Comparison of ENCODE assay signal across 11 mouse cellular contexts in the genomic region with DNA sequence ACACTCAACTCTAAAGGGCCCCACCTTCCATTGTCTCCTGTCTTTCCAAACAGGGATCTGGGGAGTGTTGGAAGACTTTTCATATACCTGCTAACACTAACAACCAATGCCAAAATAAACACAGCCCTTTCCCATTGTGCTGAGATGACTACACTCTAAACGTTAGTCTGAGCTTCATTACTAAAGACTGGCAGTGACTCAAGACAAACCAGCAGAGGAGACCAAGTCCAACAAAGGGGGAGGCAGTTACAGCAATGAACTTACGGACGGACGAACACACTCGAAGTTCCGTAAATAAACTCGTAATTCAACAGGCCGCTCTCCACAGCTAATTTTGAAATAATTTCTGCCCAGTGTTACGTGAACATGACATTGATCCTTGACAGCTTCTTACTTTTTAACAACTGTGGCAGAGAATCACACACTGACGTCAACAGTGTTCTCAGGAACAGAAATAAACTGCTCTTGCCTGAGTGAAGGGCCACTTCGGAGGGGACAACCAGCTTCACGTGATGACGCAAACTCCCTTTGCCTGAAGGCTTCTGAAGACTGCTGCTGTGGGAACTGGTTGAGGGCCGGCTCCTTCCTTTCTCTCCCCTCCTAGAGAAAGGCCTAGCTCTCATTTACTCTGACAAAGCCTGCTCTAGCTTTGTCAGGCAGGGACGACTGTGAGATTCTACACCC. TPM values are rescaled to one million over a fixed set of nuclear protein-coding genes. Genes with fewer than 3 reads are reported as not detected.
DNase-seq lines count a peak whose midpoint lies in the region; ATAC-seq and TF ChIP-seq lines count a peak whose summit lies in the region.
"Had no signal": no experiment of that assay in that cellular context is flagged by ENCODE, and none has a peak within 500 bp of the region (broad histone marks: within the 10 kb centered on the region; RNA-seq: fewer than 3 reads in every experiment).

No protein-coding gene starts in this region.

- H3K9me3 ChIP-seq in kidney, postnatal 0 days (replicated peaks; ENCODE audit: low read length), result no peaks in the 10 kb centered on the region
- H3K9me3 ChIP-seq in limb, embryonic 12.5 days, result no peaks in the 10 kb centered on the region
- no peaks in the 10 kb centered on the region for H3K9me3 ChIP-seq in forebrain, embryonic 10.5 days
- H3K9me3 ChIP-seq: midbrain, embryonic 15.5 days had no signal

- no peak overlapping the region for H3K4me2 ChIP-seq in kidney, postnatal 0 days (ENCODE audit: low read length)
- no peak overlapping the region for H3K4me2 ChIP-seq in limb, embryonic 12.5 days
- H3K4me2 ChIP-seq: midbrain, embryonic 15.5 days had no signal

- peak overlapping the region; percentile 16; the same call in 1 of the 2 replicates for H3K27ac ChIP-seq in kidney, postnatal 0 days
- H3K27ac ChIP-seq in heart, adult 2 months, result peak overlapping the region; percentile 57
- H3K27ac ChIP-seq in limb, embryonic 12.5 days, result 0 out of 2 replicates have a peak overlapping the region, but pooled peaks have one; percentile 45
- H3K27ac ChIP-seq in forebrain, embryonic 10.5 days, result no peak overlapping the region
- H3K27ac ChIP-seq: midbrain, embryonic 15.5 days had no signal

- no peak for TF ChIP-seq EP300 in heart, adult 2 months (IDR thresholded peaks at IDR 0.05; ENCODE audit: insufficient read depth, low read depth, low read length)

- no peaks in the 10 kb centered on the region for H3K4me1 ChIP-seq in kidney, postnatal 0 days (replicated peaks; ENCODE audit: insufficient read depth, low read length)
- H3K4me1 ChIP-seq in heart, adult 2 months (ENCODE audit: control insufficient read depth, insufficient read depth, low read length), result peaks cover 2% of the 10 kb centered on the region; the same call in 1 of the 2 replicates
- no peaks in the 10 kb centered on the region for H3K4me1 ChIP-seq in limb, embryonic 12.5 days (replicated peaks)
- peaks cover 4% of the 10 kb centered on the region for H3K4me1 ChIP-seq in forebrain, embryonic 10.5 days
- H3K4me1 ChIP-seq: midbrain, embryonic 15.5 days had no signal

- H3K27me3 ChIP-seq in kidney, postnatal 0 days (ENCODE audit: insufficient read depth, low read length), result no peaks in the 10 kb centered on the region
- H3K27me3 ChIP-seq in heart, adult 2 months (ENCODE audit: control insufficient read depth, insufficient read depth, low read length), result no peaks in the 10 kb centered on the region
- no peaks in the 10 kb centered on the region for H3K27me3 ChIP-seq in limb, embryonic 12.5 days
- no peaks in the 10 kb centered on the region for H3K27me3 ChIP-seq in forebrain, embryonic 10.5 days (ENCODE audit: poor library complexity, severe bottlenecking)
- H3K27me3 ChIP-seq: midbrain, embryonic 15.5 days had no signal

- 49% methylated on average over 15 of the region's 15 CpGs for WGBS in kidney, postnatal 0 days
- 11% methylated on average over 15 of the region's 15 CpGs for WGBS in heart, adult 2 months
- WGBS in limb, embryonic 12.5 days, result 78% methylated on average over 15 of the region's 15 CpGs
- WGBS in forebrain, embryonic 10.5 days, result 88% methylated on average over 15 of the region's 15 CpGs

- H3K9ac ChIP-seq in kidney, postnatal 0 days (ENCODE audit: low read depth, low read length), result no peak overlapping the region
- 0 out of 2 replicates have a peak overlapping the region, but pooled peaks have one; percentile 4 for H3K9ac ChIP-seq in heart, adult 2 months (ENCODE audit: low read depth, low read length)
- H3K9ac ChIP-seq in limb, embryonic 12.5 days (replicated peaks), result no peak overlapping the region
- H3K9ac ChIP-seq: midbrain, embryonic 15.5 days had no signal

- TF ChIP-seq POLR2A in heart, adult 2 months (IDR thresholded peaks at IDR 0.05; ENCODE audit: insufficient read depth, low read depth, low read length), result no peak

- no peak overlapping the region for H3K4me3 ChIP-seq in kidney, postnatal 0 days (replicated peaks; ENCODE audit: low read depth, low read length)
- peak overlapping the region; percentile 9; the same call in 1 of the 2 replicates for H3K4me3 ChIP-seq in heart, adult 2 months
- no peak overlapping the region for H3K4me3 ChIP-seq in limb, embryonic 12.5 days (replicated peaks)
- no peak overlapping the region for H3K4me3 ChIP-seq in forebrain, embryonic 10.5 days
- H3K4me3 ChIP-seq: midbrain, embryonic 15.5 days had no signal

- H3K79me2 ChIP-seq in heart, adult 2 months (replicated peaks; ENCODE audit: control insufficient read depth, insufficient read depth, low read length), result no peaks in the 10 kb centered on the region

- DNase-seq in kidney, postnatal 0 days (ENCODE audit: low spot score), result peak; percentile 57
- DNase-seq in kidney, postnatal 25 days, result no peak
- peak in 1 of 2 experiments; percentile 37 for DNase-seq in heart, adult 2 months
- peak; percentile 62 for DNase-seq in retina, postnatal 1 day
- DNase-seq in forebrain, embryonic 10.5 days (ENCODE audit: extremely low spot score, low spot score), result no peak
- no peak for DNase-seq in MN1 (ENCODE audit: low spot score)
- DNase-seq: adrenal gland, postnatal 25 days; cerebellum, adult 9-10 months had no signal

- intact Hi-C loops in heart, adult 2 months (cut with DNase I), result no loop called here

- no peaks in the 10 kb centered on the region for H3K36me3 ChIP-seq in kidney, postnatal 0 days (ENCODE audit: insufficient read depth, low read length)
- no peaks in the 10 kb centered on the region; the same call in none of the 2 replicates for H3K36me3 ChIP-seq in heart, adult 2 months (ENCODE audit: control insufficient read depth, insufficient read depth, low read length)
- 0 out of 2 replicates have a peak, but pooled peaks cover 4% of the 10 kb centered on the region for H3K36me3 ChIP-seq in limb, embryonic 12.5 days
- H3K36me3 ChIP-seq in forebrain, embryonic 10.5 days (replicated peaks), result no peaks in the 10 kb centered on the region; the same call in none of the 2 replicates
- H3K36me3 ChIP-seq: midbrain, embryonic 15.5 days had no signal

- no peak for ATAC-seq in kidney, postnatal 0 days (replicated peaks; ENCODE audit: low FRiP score, low read depth)
- no peak for ATAC-seq in limb, embryonic 12.5 days (ENCODE audit: insufficient number of reproducible peaks, insufficient read depth, low FRiP score, low TSS enrichment, low read depth)
- no peak for ATAC-seq in granulocyte monocyte progenitor cell, adult 5-6 weeks (replicated peaks; ENCODE audit: poor library complexity, severe bottlenecking)
- ATAC-seq: midbrain, embryonic 15.5 days had no signal

- TF ChIP-seq CTCF in kidney, postnatal 0 days (IDR thresholded peaks at IDR 0.05; ENCODE audit: low read depth), result no peak
- TF ChIP-seq CTCF in heart, adult 2 months (IDR thresholded peaks at IDR 0.05), result no peak

RNA-seq across cellular contexts. Expression of a gene that starts 16.2 kb away (rescaled TPM):
- polyA plus RNA-seq in kidney, postnatal 0 days (2015; fragmentation: Nextera tagmentation; extraction: Ambion mirVana), result 9.9 and 13.2 TPM in 2 replicates
- total RNA-seq in heart, adult 2 months (2021), result 10 to 100 TPM; 88.7 to 92.5 TPM
- 53.5 and 86.5 TPM in 2 replicates for polyA plus RNA-seq in heart, adult 2 months (2012; rRNA removed)
- polyA plus RNA-seq in limb, embryonic 12.5 days (2016; fragmentation: Nextera tagmentation; extraction: Ambion mirVana), result 8.6 and 9.6 TPM in 2 replicates
- total RNA-seq in granulocyte monocyte progenitor cell, adult 5-6 weeks (2014; fragmentation: Nextera tagmentation), result 0.60 and 0.84 TPM in 2 replicates
- total RNA-seq in granulocyte monocyte progenitor cell, adult 5-6 weeks (2017), result 0.36 and 0.52 TPM in 2 replicates
- 4.9 and 5.7 TPM in 2 replicates for polyA plus RNA-seq in forebrain, embryonic 10.5 days (2016; fragmentation: Nextera tagmentation; extraction: Ambion mirVana)

Comparison
In these comparisons a context has a peak if more than half of its experiments do, and no peak if none do; other contexts are left out.
1. DNase-seq: peak in kidney, postnatal 0 days (single experiment) and retina, postnatal 1 day (single experiment); none in kidney, postnatal 25 days (0 of 2), forebrain, embryonic 10.5 days (single experiment) and MN1 (single experiment).